Mouse (Mus musculus) left cerebral cortex, postnatal 25 days (tissue): ENCODE data around the gene Tbx3. TPM values are rescaled to one million over a fixed set of nuclear protein-coding genes. Genes with fewer than 3 reads are reported as not detected.

ENCODE experiments used
- DNase-seq, 2 experiments: peaks; one replicate each; pipeline ENCODE4 v3.0.0; 2022; ENCODE audit warnings: low spot score in 2 of 2, mixed read lengths in 1 of 2
- intact Hi-C: fragments of 180-260 bp; cut with DNase I; formaldehyde crosslinking; loops from one replicate; pipeline ENCODE4 v1.15.1; 2025
- total RNA-seq, 2 experiments: library from RNA; stranded (reverse); gene quantifications; 2 replicates each; pipeline ENCODE4 v1.2.3; 2021

The Tbx3 gene
- 1 to 10 TPM; 2.4 to 3.2 TPM for total RNA-seq

- intact Hi-C loops, result loop anchor here (5.0 kb wide), 2 partner anchors 767 to 793 kb away; no protein-coding TSS in a partner anchor
Measured at GRCm38 (mm10) chr5:119670566-119671108, at the start of gene Tbx3. Gene Tbx3, plus strand, starts transcription at chr5:119670669.

GRCm38 (mm10) chr5:119622076-119622475, 48.4 kb upstream of the Tbx3 start:
- DNase-seq, result no peak
- intact Hi-C loops, result no loop called here

More at GRCm38 (mm10) chr5:119670566-119671108, at the start of gene Tbx3:
- DNase-seq, result peak; percentile 54 to 69

- intact Hi-C loops, result no loop called here
- no peak for DNase-seq
Measured at GRCm38 (mm10) chr5:119624554-119624953, 45.9 kb upstream of the Tbx3 start.

- intact Hi-C loops, result no loop called here
- DNase-seq, result no peak
Measured at GRCm38 (mm10) chr5:119625603-119626002, 44.9 kb upstream of the Tbx3 start.

GRCm38 (mm10) chr5:119626154-119626553, 44.3 kb upstream of the Tbx3 start:
- intact Hi-C loops, result no loop called here

GRCm38 (mm10) chr5:119626662-119627061, 43.8 kb upstream of the Tbx3 start:
- intact Hi-C loops, result no loop called here
- DNase-seq, result no peak

More at GRCm38 (mm10) chr5:119626154-119626553, 44.3 kb upstream of the Tbx3 start:
- no peak for DNase-seq

- intact Hi-C loops, result no loop called here
- no peak for DNase-seq
Measured at GRCm38 (mm10) chr5:119628100-119628499, 42.4 kb upstream of the Tbx3 start.

- intact Hi-C loops, result no loop called here
Measured at GRCm38 (mm10) chr5:119628746-119629327, 41.6 kb upstream of the Tbx3 start.

GRCm38 (mm10) chr5:119633581-119633980, 36.9 kb upstream of the Tbx3 start:
- intact Hi-C loops, result no loop called here
- no peak for DNase-seq

More at GRCm38 (mm10) chr5:119628746-119629327, 41.6 kb upstream of the Tbx3 start:
- DNase-seq, result no peak

- no peak for DNase-seq
- intact Hi-C loops, result no loop called here
Measured at GRCm38 (mm10) chr5:119634861-119635260, 35.6 kb upstream of the Tbx3 start.

GRCm38 (mm10) chr5:119638300-119638699, 32.2 kb upstream of the Tbx3 start:
- intact Hi-C loops, result no loop called here
- no peak for DNase-seq

GRCm38 (mm10) chr5:119641094-119641493, 29.4 kb upstream of the Tbx3 start:
- no peak for DNase-seq
- intact Hi-C loops, result no loop called here

- DNase-seq, result no peak
- intact Hi-C loops, result no loop called here
Measured at GRCm38 (mm10) chr5:119641714-119642113, 28.8 kb upstream of the Tbx3 start.

- intact Hi-C loops, result no loop called here
- no peak for DNase-seq
Measured at GRCm38 (mm10) chr5:119646965-119647364, 23.5 kb upstream of the Tbx3 start.

- DNase-seq, result no peak
- intact Hi-C loops, result no loop called here
Measured at GRCm38 (mm10) chr5:119651135-119651965, 19.1 kb upstream of the Tbx3 start.

- intact Hi-C loops, result no loop called here
- no peak for DNase-seq
Measured at GRCm38 (mm10) chr5:119656354-119656753, 14.1 kb upstream of the Tbx3 start.

- intact Hi-C loops, result no loop called here
Measured at GRCm38 (mm10) chr5:119656856-119657255, 13.6 kb upstream of the Tbx3 start.

GRCm38 (mm10) chr5:119657362-119657761, 13.1 kb upstream of the Tbx3 start:
- intact Hi-C loops, result no loop called here
- no peak for DNase-seq

More at GRCm38 (mm10) chr5:119656856-119657255, 13.6 kb upstream of the Tbx3 start:
- no peak for DNase-seq

GRCm38 (mm10) chr5:119657804-119658203, 12.7 kb upstream of the Tbx3 start:
- intact Hi-C loops, result no loop called here
- no peak for DNase-seq

GRCm38 (mm10) chr5:119658396-119658795, 12.1 kb upstream of the Tbx3 start:
- no peak for DNase-seq
- intact Hi-C loops, result no loop called here

- DNase-seq, result no peak
- intact Hi-C loops, result no loop called here
Measured at GRCm38 (mm10) chr5:119659041-119659440, 11.4 kb upstream of the Tbx3 start.
